Mouse (Mus musculus) megakaryocyte, embryonic 14.5 days (primary cell): ENCODE measurements at regions not wholly inside any gene's neighbourhood (a gene's known extent, or its start where the extent isn't known, plus 50 kb on each side); places are given as distances from the start of the nearest gene placed in this dataset.

Experiments used
- H3K27me3 ChIP-seq: replicated peaks from 2 replicates; pipeline ENCODE3; 2012; ENCODE audit warnings: inconsistent platforms
- H3K36me3 ChIP-seq: replicated peaks from 2 replicates; pipeline ENCODE3; 2012; ENCODE audit warnings: low read length, inconsistent platforms, mixed read lengths
- H3K4me1 ChIP-seq: 2 replicates; pipeline ENCODE4 v1.6.1; 2012; ENCODE audit warnings: inconsistent platforms
- H3K4me3 ChIP-seq: replicated peaks from 2 replicates; pipeline ENCODE3; 2012; ENCODE audit warnings: moderate library complexity, mild to moderate bottlenecking, inconsistent platforms
- H3K9me3 ChIP-seq: 2 replicates; pipeline ENCODE4 v1.6.1; 2012; ENCODE audit warnings: inconsistent platforms
- FLI1 ChIP-seq: IDR thresholded peaks from 2 replicates; pipeline ENCODE4 v1.6.1; 2012; ENCODE audit warnings: low read length, inconsistent platforms, mixed read lengths
- GATA1 ChIP-seq: IDR thresholded peaks from 3 replicates; pipeline ENCODE4 v1.6.1; 2012; ENCODE audit warnings: mixed read lengths, low read length, inconsistent platforms, borderline replicate concordance

- Histone ChIP-seq H3K36me3 (no peaks in the 10 kb centered on the region), H3K4me1 (peaks cover 70% of the 10 kb centered on the region), H3K4me3 (peak overlapping the region; percentile 84), H3K9me3 (no peaks in the 10 kb centered on the region; the same call in 1 of the 2 replicates), H3K27me3 (no peaks in the 10 kb centered on the region)
- no peak for TF ChIP-seq GATA1
- no peak for TF ChIP-seq FLI1
These were observed 195.3 kb downstream of the Gadd45g start for GRCm38 (mm10) chr13:52041467-52042421.

GRCm38 (mm10) chr13:52042867-52043266 is 196.4 kb downstream of the Gadd45g start:
- no peak for TF ChIP-seq FLI1
- no peak for TF ChIP-seq GATA1
- no peaks in the 10 kb centered on the region for H3K27me3 ChIP-seq
- H3K9me3 ChIP-seq, result no peaks in the 10 kb centered on the region; the same call in 1 of the 2 replicates
- H3K36me3 ChIP-seq, result no peaks in the 10 kb centered on the region
- H3K4me1 ChIP-seq, result peaks cover 70% of the 10 kb centered on the region
- no peak overlapping the region for H3K4me3 ChIP-seq

- H3K36me3 ChIP-seq, result no peaks in the 10 kb centered on the region
- H3K4me3 ChIP-seq, result no peak overlapping the region
- H3K4me1 ChIP-seq, result peaks cover 78% of the 10 kb centered on the region
- H3K9me3 ChIP-seq, result no peaks in the 10 kb centered on the region; the same call in 1 of the 2 replicates
- TF ChIP-seq FLI1 (no peak), GATA1 (no peak)
- H3K27me3 ChIP-seq, result no peaks in the 10 kb centered on the region
These were observed 197.4 kb downstream of the Gadd45g start for GRCm38 (mm10) chr13:52043916-52044315.

GRCm38 (mm10) chr13:52045349-52045748 is 198.9 kb downstream of the Gadd45g start:
- peaks cover 81% of the 10 kb centered on the region for H3K4me1 ChIP-seq
- TF ChIP-seq FLI1 (no peak), GATA1 (no peak)
- H3K27me3 ChIP-seq, result no peaks in the 10 kb centered on the region
- H3K4me3 ChIP-seq, result no peak overlapping the region
- peaks cover 5% of the 10 kb centered on the region; the same call in 1 of the 2 replicates for H3K9me3 ChIP-seq
- peaks cover 3% of the 10 kb centered on the region for H3K36me3 ChIP-seq

- Histone ChIP-seq H3K4me1 (peaks cover 76% of the 10 kb centered on the region), H3K27me3 (no peaks in the 10 kb centered on the region), H3K4me3 (peak overlapping the region; percentile 19), H3K36me3 (peaks cover 3% of the 10 kb centered on the region), H3K9me3 (peaks cover 5% of the 10 kb centered on the region; the same call in 1 of the 2 replicates)
- no peak for TF ChIP-seq FLI1
- TF ChIP-seq GATA1, result no peak
These were observed 199.5 kb downstream of the Gadd45g start for GRCm38 (mm10) chr13:52046020-52046419.

- Histone ChIP-seq H3K9me3 (peaks cover 5% of the 10 kb centered on the region; the same call in 1 of the 2 replicates), H3K36me3 (peaks cover 3% of the 10 kb centered on the region), H3K27me3 (no peaks in the 10 kb centered on the region), H3K4me3 (no peak overlapping the region), H3K4me1 (peaks cover 69% of the 10 kb centered on the region)
- TF ChIP-seq FLI1, result no peak
- no peak for TF ChIP-seq GATA1
These were observed 200.2 kb downstream of the Gadd45g start for GRCm38 (mm10) chr13:52046700-52047099.

GRCm38 (mm10) chr13:52047937-52048336 is 201.5 kb downstream of the Gadd45g start:
- no peaks in the 10 kb centered on the region for H3K27me3 ChIP-seq
- TF ChIP-seq FLI1 (no peak), GATA1 (no peak)
- H3K4me3 ChIP-seq, result no peak overlapping the region
- peaks cover 3% of the 10 kb centered on the region for H3K36me3 ChIP-seq
- H3K9me3 ChIP-seq, result peaks cover 5% of the 10 kb centered on the region; the same call in 1 of the 2 replicates
- peaks cover 56% of the 10 kb centered on the region for H3K4me1 ChIP-seq

GRCm38 (mm10) chr13:52048777-52049176 is 202.3 kb downstream of the Gadd45g start:
- H3K4me3 ChIP-seq, result no peak overlapping the region
- peaks cover 5% of the 10 kb centered on the region; the same call in 1 of the 2 replicates for H3K9me3 ChIP-seq
- H3K36me3 ChIP-seq, result peaks cover 3% of the 10 kb centered on the region
- H3K27me3 ChIP-seq, result no peaks in the 10 kb centered on the region
- peaks cover 56% of the 10 kb centered on the region for H3K4me1 ChIP-seq
- TF ChIP-seq GATA1, result no peak
- TF ChIP-seq FLI1, result no peak

- Histone ChIP-seq H3K36me3 (peaks cover 3% of the 10 kb centered on the region), H3K4me1 (peaks cover 56% of the 10 kb centered on the region), H3K9me3 (peaks cover 5% of the 10 kb centered on the region; the same call in 1 of the 2 replicates), H3K4me3 (no peak overlapping the region), H3K27me3 (no peaks in the 10 kb centered on the region)
- TF ChIP-seq GATA1, result no peak
These were observed 202.8 kb downstream of the Gadd45g start for GRCm38 (mm10) chr13:52049249-52049648.

GRCm38 (mm10) chr13:52055741-52056140 is 209.3 kb downstream of the Gadd45g start:
- H3K27me3 ChIP-seq, result peaks cover 6% of the 10 kb centered on the region
- H3K4me1 ChIP-seq, result peaks cover 40% of the 10 kb centered on the region

More at GRCm38 (mm10) chr13:52055741-52056140, 209.3 kb downstream of the Gadd45g start:
- Histone ChIP-seq H3K4me3 (no peak overlapping the region), H3K36me3 (no peaks in the 10 kb centered on the region), H3K9me3 (no peaks in the 10 kb centered on the region)
- TF ChIP-seq GATA1 (no peak), FLI1 (no peak)
